Comparison of ENCODE assay signal across 11 mouse cellular contexts in genomic region chr17:29451841-29452210, GRCm38 (mm10). TPM values are rescaled to one million over a fixed set of nuclear protein-coding genes. Genes with fewer than 3 reads are reported as not detected.
DNase-seq lines count a peak whose midpoint lies in the region; ATAC-seq and TF ChIP-seq lines count a peak whose summit lies in the region.
"Had no signal": no experiment of that assay in that cellular context is flagged by ENCODE, and none has a peak within 500 bp of the region (broad histone marks: within the 10 kb centered on the region; RNA-seq: fewer than 3 reads in every experiment).

No protein-coding gene starts in this region.

- no peak overlapping the region for H3K9ac ChIP-seq in kidney, embryonic 14.5 days (ENCODE audit: low read depth, low read length)
- H3K9ac ChIP-seq in embryonic facial prominence, embryonic 15.5 days: no peak overlapping the region

- no peak for ATAC-seq in kidney, embryonic 14.5 days (ENCODE audit: low FRiP score, low TSS enrichment)
- ATAC-seq in embryonic facial prominence, embryonic 15.5 days (ENCODE audit: insufficient number of reproducible peaks, low FRiP score, low TSS enrichment, low read depth): no peak

- no peak for DNase-seq in gastrocnemius, adult 2 months
- no peak for DNase-seq in gastrocnemius, postnatal 10 days
- no peak for DNase-seq in kidney, adult 18-20 months
- DNase-seq in layer of hippocampus, adult 2 months (ENCODE audit: low spot score in 2 of 2): no peak
- DNase-seq in frontal cortex, adult 2 months (ENCODE audit: extremely low spot score in 1 of 2, low spot score in 1 of 2): no peak
- DNase-seq: cerebellum, adult 11 months; thymus, postnatal 36 days had no signal

- intact Hi-C loops in gastrocnemius, adult 2 months (cut with DNase I): no loop called here

- no peaks in the 10 kb centered on the region for H3K36me3 ChIP-seq in kidney, embryonic 14.5 days (ENCODE audit: control insufficient read depth, insufficient read depth, low read length)
- no peaks in the 10 kb centered on the region for H3K36me3 ChIP-seq in E14TG2a.4 (ENCODE audit: insufficient read depth, low read length)
- no peaks in the 10 kb centered on the region for H3K36me3 ChIP-seq in embryonic facial prominence, embryonic 15.5 days

- peaks cover 13% of the 10 kb centered on the region for H3K4me1 ChIP-seq in kidney, embryonic 14.5 days (ENCODE audit: control insufficient read depth, insufficient read depth, low read length)
- H3K4me1 ChIP-seq in E14TG2a.4 (replicated peaks; ENCODE audit: low read depth, low read length): peaks cover 79% of the 10 kb centered on the region
- peaks cover 11% of the 10 kb centered on the region for H3K4me1 ChIP-seq in embryonic facial prominence, embryonic 15.5 days

- H3K4me2 ChIP-seq in kidney, embryonic 14.5 days (replicated peaks; ENCODE audit: low read depth, low read length): no peak overlapping the region
- peak overlapping the region; percentile 38; the same call in 1 of the 2 replicates for H3K4me2 ChIP-seq in embryonic facial prominence, embryonic 15.5 days (replicated peaks)

- WGBS in kidney, embryonic 14.5 days: 41% methylated on average over 8 of the region's 8 CpGs
- WGBS in embryonic facial prominence, embryonic 15.5 days: 32% methylated on average over 8 of the region's 8 CpGs

- no peaks in the 10 kb centered on the region for H3K9me3 ChIP-seq in kidney, embryonic 14.5 days (ENCODE audit: control insufficient read depth, low read length)
- no peaks in the 10 kb centered on the region for H3K9me3 ChIP-seq in E14TG2a.4 (ENCODE audit: low read length)
- no peaks in the 10 kb centered on the region for H3K9me3 ChIP-seq in embryonic facial prominence, embryonic 15.5 days (replicated peaks)

- no peaks in the 10 kb centered on the region for H3K27me3 ChIP-seq in kidney, embryonic 14.5 days (ENCODE audit: control insufficient read depth, insufficient read depth, low read length)
- H3K27me3 ChIP-seq in E14TG2a.4 (ENCODE audit: insufficient read depth, low read length): no peaks in the 10 kb centered on the region
- H3K27me3 ChIP-seq in embryonic facial prominence, embryonic 15.5 days: no peaks in the 10 kb centered on the region
- H3K27me3 ChIP-seq: Patski had no signal

- peak overlapping the region; percentile 81 for H3K27ac ChIP-seq in gastrocnemius, adult 2 months
- H3K27ac ChIP-seq in kidney, embryonic 14.5 days (ENCODE audit: low read depth, low read length): peak overlapping the region; percentile 84; the same call in 1 of the 2 replicates
- H3K27ac ChIP-seq in embryonic facial prominence, embryonic 15.5 days (replicated peaks): no peak overlapping the region; the same call in 1 of the 2 replicates
- no peak overlapping the region for H3K27ac ChIP-seq in layer of hippocampus, adult 2 months

- TF ChIP-seq CTCF in gastrocnemius, adult 2 months (IDR thresholded peaks at IDR 0.05): no peak
- TF ChIP-seq CTCF in E14TG2a.4 (conservative IDR thresholded peaks at IDR 0.05; ENCODE audit: low read length): no peak
- no peak for TF ChIP-seq CTCF in layer of hippocampus, adult 2 months (conservative IDR thresholded peaks at IDR 0.05)

- no peak overlapping the region for H3K4me3 ChIP-seq in gastrocnemius, adult 2 months
- H3K4me3 ChIP-seq in kidney, embryonic 14.5 days (ENCODE audit: low read length): no peak overlapping the region
- H3K4me3 ChIP-seq in E14TG2a.4 (replicated peaks; ENCODE audit: low read length): peak overlapping the region; percentile 60
- no peak overlapping the region for H3K4me3 ChIP-seq in embryonic facial prominence, embryonic 15.5 days (replicated peaks)
- H3K4me3 ChIP-seq in layer of hippocampus, adult 2 months: no peak overlapping the region

RNA-seq across cellular contexts. Expression of gene Pim1, which starts 38.7 kb away (rescaled TPM):
- total RNA-seq in gastrocnemius, adult 2 months (2021): 10 to 100 TPM; 13.8 to 35.2 TPM
- total RNA-seq in gastrocnemius, postnatal 10 days (2021): 10 to 100 TPM; 15.0 to 23.3 TPM
- 12.6 and 15.6 TPM in 2 replicates for polyA plus RNA-seq in kidney, embryonic 14.5 days (2014; fragmentation: Nextera tagmentation; extraction: Ambion mirVana)
- 17.8 and 20.0 TPM in 2 replicates for polyA plus RNA-seq in embryonic facial prominence, embryonic 15.5 days (2015; fragmentation: Nextera tagmentation; extraction: Ambion mirVana)
- total RNA-seq in layer of hippocampus, adult 2 months (2021): 1 to 10 TPM; 4.2 to 5.6 TPM
- 3.2 and 3.7 TPM in 2 replicates for polyA plus RNA-seq in frontal cortex, adult 2 months (2012; rRNA removed)

Comparison
In these comparisons a context has a peak if more than half of its experiments do, and no peak if none do; other contexts are left out.
1. H3K27ac ChIP-seq: peak in gastrocnemius, adult 2 months (single experiment) and kidney, embryonic 14.5 days (single experiment); none in embryonic facial prominence, embryonic 15.5 days (single experiment) and layer of hippocampus, adult 2 months (single experiment).